Mouse (Mus musculus): ENCODE measurements at regions not wholly inside any gene's neighbourhood (a gene's known extent, or its start where the extent isn't known, plus 50 kb on each side); places are given as distances from the start of the nearest gene placed in this dataset.

- TF ChIP-seq POLR2A (IDR thresholded peaks at IDR 0.05; ENCODE audit: control insufficient read depth, extremely low read depth, insufficient read depth, low read length, poor library complexity) (no peak), CTCF (IDR thresholded peaks at IDR 0.05; ENCODE audit: borderline replicate concordance, control insufficient read depth, extremely low read depth, insufficient read depth, low read length, poor library complexity) (no peak)
Measured at GRCm38 (mm10) chr1:35919840-35920734, 148.1 kb upstream of the Hs6st1 start.
